Mouse (Mus musculus): ENCODE measurements at regions not wholly inside any gene's neighbourhood (a gene's known extent, or its start where the extent isn't known, plus 50 kb on each side); places are given as distances from the start of the nearest gene placed in this dataset.
A peak's percentile ranks its signal among the peaks of the same experiment; 100 is the strongest.

- ATAC-seq (replicated peaks; ENCODE audit: low FRiP score, poor library complexity, severe bottlenecking): peak; percentile 74
Observed at GRCm38 (mm10) chr5:51853456-51854124, 286.1 kb upstream of the Ppargc1a start.

- ATAC-seq (replicated peaks; ENCODE audit: low FRiP score, poor library complexity, severe bottlenecking): no peak
Observed at GRCm38 (mm10) chr5:51850091-51850490, 282.6 kb upstream of the Ppargc1a start.

GRCm38 (mm10) chr5:51849236-51849635 lies 281.7 kb upstream of the Ppargc1a start:
- no peak for ATAC-seq (replicated peaks; ENCODE audit: low FRiP score, poor library complexity, severe bottlenecking)

- no peak for ATAC-seq (replicated peaks; ENCODE audit: low FRiP score, poor library complexity, severe bottlenecking)
Observed at GRCm38 (mm10) chr5:51842189-51842588, 274.7 kb upstream of the Ppargc1a start.

GRCm38 (mm10) chr5:51841763-51842162 lies 274.2 kb upstream of the Ppargc1a start:
- ATAC-seq (replicated peaks; ENCODE audit: low FRiP score, poor library complexity, severe bottlenecking): 0 out of 2 replicates have a peak, but pooled peaks have one; percentile 40

- peak; percentile 93 for ATAC-seq (replicated peaks; ENCODE audit: low FRiP score, poor library complexity, severe bottlenecking)
Observed at GRCm38 (mm10) chr5:51840638-51841329, 273.3 kb upstream of the Ppargc1a start.

GRCm38 (mm10) chr5:51839292-51839691 lies 271.8 kb upstream of the Ppargc1a start:
- ATAC-seq (replicated peaks; ENCODE audit: low FRiP score, poor library complexity, severe bottlenecking): no peak

- no peak for ATAC-seq (replicated peaks; ENCODE audit: low FRiP score, poor library complexity, severe bottlenecking)
Observed at GRCm38 (mm10) chr5:51830551-51830950, 263.0 kb upstream of the Ppargc1a start.

- ATAC-seq (replicated peaks; ENCODE audit: low FRiP score, poor library complexity, severe bottlenecking): peak; percentile 51
Observed at GRCm38 (mm10) chr5:51830015-51830414, 262.5 kb upstream of the Ppargc1a start.

- peak; percentile 16; the same call in 1 of the 2 replicates for ATAC-seq (replicated peaks; ENCODE audit: low FRiP score, poor library complexity, severe bottlenecking)
Observed at GRCm38 (mm10) chr5:51829606-51830005, 262.1 kb upstream of the Ppargc1a start.

- peak; percentile 85 for ATAC-seq (replicated peaks; ENCODE audit: low FRiP score, poor library complexity, severe bottlenecking)
Observed at GRCm38 (mm10) chr5:51829020-51829419, 261.5 kb upstream of the Ppargc1a start.

GRCm38 (mm10) chr5:51826269-51826668 lies 258.7 kb upstream of the Ppargc1a start:
- no peak for ATAC-seq (replicated peaks; ENCODE audit: low FRiP score, poor library complexity, severe bottlenecking)

- no peak for ATAC-seq (replicated peaks; ENCODE audit: low FRiP score, poor library complexity, severe bottlenecking)
Observed at GRCm38 (mm10) chr5:51825584-51826088, 258.1 kb upstream of the Ppargc1a start.

- peak; percentile 66 for ATAC-seq (replicated peaks; ENCODE audit: low FRiP score, poor library complexity, severe bottlenecking)
Observed at GRCm38 (mm10) chr5:51824731-51825130, 257.2 kb upstream of the Ppargc1a start.

- ATAC-seq (replicated peaks; ENCODE audit: low FRiP score, poor library complexity, severe bottlenecking): no peak
Observed at GRCm38 (mm10) chr5:51823657-51824056, 256.1 kb upstream of the Ppargc1a start.

GRCm38 (mm10) chr5:51816258-51816657 lies 248.7 kb upstream of the Ppargc1a start:
- no peak for ATAC-seq (replicated peaks; ENCODE audit: low FRiP score, poor library complexity, severe bottlenecking)

GRCm38 (mm10) chr5:51811728-51812127 lies 244.2 kb upstream of the Ppargc1a start:
- ATAC-seq (replicated peaks; ENCODE audit: low FRiP score, poor library complexity, severe bottlenecking): no peak

GRCm38 (mm10) chr5:51801486-51801885 lies 234.0 kb upstream of the Ppargc1a start:
- ATAC-seq (replicated peaks; ENCODE audit: low FRiP score, poor library complexity, severe bottlenecking): no peak

GRCm38 (mm10) chr5:51799371-51800035 lies 232.0 kb upstream of the Ppargc1a start:
- ATAC-seq (replicated peaks; ENCODE audit: low FRiP score, poor library complexity, severe bottlenecking): no peak

- ATAC-seq (replicated peaks; ENCODE audit: low FRiP score, poor library complexity, severe bottlenecking): no peak
Observed at GRCm38 (mm10) chr5:51794097-51794496, 226.6 kb upstream of the Ppargc1a start.

GRCm38 (mm10) chr5:51792950-51793349 lies 225.4 kb upstream of the Ppargc1a start:
- ATAC-seq (replicated peaks; ENCODE audit: low FRiP score, poor library complexity, severe bottlenecking): no peak

All from erythroblast, adult 5-6 weeks (primary cell).